8 mouse cellular contexts compared by ENCODE assay signal in genomic region chr19:5924713-5925093, GRCm38 (mm10). TPM values are rescaled to one million over a fixed set of nuclear protein-coding genes. Genes with fewer than 3 reads are reported as not detected.
DNase-seq lines count a peak whose midpoint lies in the region; ATAC-seq lines count a peak whose summit lies in the region.

Gene Cdc42ep2 (minus strand): TSS chr19:5924816.

- peak; percentile 82 for ATAC-seq in megakaryocyte progenitor cell, adult 5-6 weeks (replicated peaks; ENCODE audit: poor library complexity)

- peak; percentile 99 for DNase-seq in adipocyte (ENCODE audit: low spot score)
- DNase-seq in embryo, embryonic 10 days (ENCODE audit: low spot score), result peak; percentile 97
- DNase-seq in gastrocnemius, postnatal 10 days, result peak; percentile 97
- DNase-seq in induced T-regulatory cell, adult 2 months (ENCODE audit: low read depth), result peak; percentile 96
- DNase-seq in left cerebral cortex, adult 9 months (ENCODE audit: low spot score in 2 of 2), result peak; percentile 66 to 91
- peak; percentile 91 for DNase-seq in right cerebral cortex, postnatal 14 days
- DNase-seq in urinary bladder, postnatal 36 days (ENCODE audit: low spot score in 2 of 2), result peak; percentile 93 to 97

RNA-seq across cellular contexts. Expression of gene Cdc42ep2, which starts in this region (rescaled TPM):
- total RNA-seq in gastrocnemius, postnatal 10 days (2021), result 10 to 100 TPM; 16.6 to 20.9 TPM
- not detected in 2 replicates for total RNA-seq in megakaryocyte progenitor cell, adult 5-6 weeks (2015)
- total RNA-seq in megakaryocyte progenitor cell, adult 5-6 weeks (2017), result 0.07 TPM in 1 of 2 replicates, not detected in the other

Comparison
In these comparisons a context has a peak if more than half of its experiments do, and no peak if none do; other contexts are left out.
1. Peak in every context shown above with its lines: DNase-seq and ATAC-seq.
2. RNA of gene Cdc42ep2 (total RNA-seq): 16.6 to 20.9 TPM in gastrocnemius, postnatal 10 days; 0.07 TPM in megakaryocyte progenitor cell, adult 5-6 weeks; every median in the first group is over 10 times any median in the second.
3. Peak in ATAC-seq in megakaryocyte progenitor cell, adult 5-6 weeks; RNA of the gene not detected or under 1 TPM.